ENCODE assay signal across 11 mouse cellular contexts in genomic region chr2:173027824-173028495, GRCm38 (mm10). TPM values are rescaled to one million over a fixed set of nuclear protein-coding genes. Genes with fewer than 3 reads are reported as not detected.
A peak's percentile ranks its signal among the peaks of the same experiment; 100 is the strongest.
DNase-seq lines count a peak whose midpoint lies in the region; ATAC-seq and TF ChIP-seq lines count a peak whose summit lies in the region.
"Had no signal": no experiment of that assay in that cellular context is flagged by ENCODE, and none has a peak within 500 bp of the region (broad histone marks: within the 10 kb centered on the region; RNA-seq: fewer than 3 reads in every experiment).

No protein-coding gene starts in this region.

- no peak for ATAC-seq in CD4-positive, CD25-positive, alpha-beta regulatory T cell, adult 4 months
- ATAC-seq in limb, embryonic 13.5 days (ENCODE audit: low FRiP score, low read depth): no peak

- no peak for TF ChIP-seq CTCF in brain, embryonic 14.5 days (IDR thresholded peaks at IDR 0.05; ENCODE audit: borderline replicate concordance, extremely low read depth, insufficient read depth, insufficient read length)

- H3K27me3 ChIP-seq in limb, embryonic 13.5 days: no peaks in the 10 kb centered on the region
- no peaks in the 10 kb centered on the region for H3K27me3 ChIP-seq in limb, embryonic 10.5 days (ENCODE audit: low read depth, poor library complexity, severe bottlenecking)
- no peaks in the 10 kb centered on the region for H3K27me3 ChIP-seq in myocyte (ENCODE audit: control insufficient read depth, insufficient read depth, insufficient read length)
- H3K27me3 ChIP-seq: midbrain, embryonic 12.5 days had no signal

- no peaks in the 10 kb centered on the region for H3K9me3 ChIP-seq in limb, embryonic 13.5 days
- H3K9me3 ChIP-seq in limb, embryonic 10.5 days (replicated peaks): no peaks in the 10 kb centered on the region
- H3K9me3 ChIP-seq: midbrain, embryonic 12.5 days had no signal

- peaks cover 24% of the 10 kb centered on the region for H3K79me2 ChIP-seq in myocyte (ENCODE audit: control insufficient read depth, insufficient read depth)

- intact Hi-C loops in left cerebral cortex, postnatal 25 days (cut with DNase I): loop anchor here (10.0 kb wide), 1 partner anchor 57 kb away; no protein-coding TSS in a partner anchor

- 69% methylated on average over 4 of the region's 4 CpGs for WGBS in limb, embryonic 13.5 days
- WGBS in limb, embryonic 10.5 days: 91% methylated on average over 4 of the region's 4 CpGs

- H3K36me3 ChIP-seq in limb, embryonic 13.5 days: peaks cover 80% of the 10 kb centered on the region
- peaks cover 99% of the 10 kb centered on the region for H3K36me3 ChIP-seq in limb, embryonic 10.5 days
- H3K36me3 ChIP-seq in myocyte (ENCODE audit: control insufficient read depth, insufficient read depth): no peaks in the 10 kb centered on the region

- H3K4me3 ChIP-seq in limb, embryonic 13.5 days: no peak overlapping the region
- no peak overlapping the region for H3K4me3 ChIP-seq in limb, embryonic 10.5 days
- H3K4me3 ChIP-seq in myocyte: no peak overlapping the region
- H3K4me3 ChIP-seq: midbrain, embryonic 12.5 days had no signal

- H3K4me1 ChIP-seq in limb, embryonic 13.5 days: peaks cover 47% of the 10 kb centered on the region
- H3K4me1 ChIP-seq in limb, embryonic 10.5 days: peaks cover 44% of the 10 kb centered on the region

- peak overlapping the region; percentile 39; the same call in 1 of the 2 replicates for H3K9ac ChIP-seq in limb, embryonic 13.5 days
- H3K9ac ChIP-seq: hindbrain, embryonic 14.5 days; midbrain, embryonic 12.5 days had no signal

- no peak overlapping the region for H3ac ChIP-seq in myocyte (ENCODE audit: control insufficient read depth, insufficient read length)

- H3K4me2 ChIP-seq in limb, embryonic 13.5 days (replicated peaks): peak overlapping the region; percentile 16; the same call in 1 of the 2 replicates
- peak overlapping the region; percentile 49 for H3K4me2 ChIP-seq in myocyte (ENCODE audit: low read depth)
- H3K4me2 ChIP-seq: hindbrain, embryonic 14.5 days; midbrain, embryonic 12.5 days had no signal

- no peak overlapping the region for H3K27ac ChIP-seq in limb, embryonic 13.5 days
- H3K27ac ChIP-seq in limb, embryonic 10.5 days: no peak overlapping the region
- H3K27ac ChIP-seq: hindbrain, embryonic 14.5 days; midbrain, embryonic 12.5 days had no signal

- DNase-seq in CD4-positive, CD25-positive, alpha-beta regulatory T cell, adult 2 months (ENCODE audit: low read depth, low spot score): peak; percentile 35
- no peak for DNase-seq in limb, embryonic 10.5 days (ENCODE audit: low spot score)
- peak; percentile 15 for DNase-seq in brain, embryonic 14.5 days (ENCODE audit: low read depth)
- no peak for DNase-seq in ovary, postnatal 36 days (ENCODE audit: low spot score)
- no peak for DNase-seq in left cerebral cortex, postnatal 25 days (ENCODE audit: low spot score in 2 of 2)

- no peak for TF ChIP-seq POLR2A in brain, embryonic 14.5 days (IDR thresholded peaks at IDR 0.05; ENCODE audit: borderline replicate concordance, extremely low read depth, insufficient read depth, insufficient read length, poor library complexity, severe bottlenecking)
- TF ChIP-seq POLR2A in myocyte (IDR thresholded peaks at IDR 0.05; ENCODE audit: insufficient read length, low read depth): no peak

TF ChIP-seq in myocyte, 11 proteins besides CTCF, POLR2A, EP300 and RAD21:
- no peak for TF ChIP-seq CEBPB (IDR thresholded peaks at IDR 0.05; ENCODE audit: insufficient read depth, poor library complexity, severe bottlenecking)
- TF ChIP-seq USF1 (IDR thresholded peaks at IDR 0.05; ENCODE audit: low read depth): no peak
- TF ChIP-seq REST (IDR thresholded peaks at IDR 0.05; ENCODE audit: insufficient read depth, insufficient read length): no peak
- no peak for TF ChIP-seq POLR2AphosphoS2 (IDR thresholded peaks at IDR 0.05; ENCODE audit: insufficient read length, low read depth)
- TF ChIP-seq MYOD1 (IDR thresholded peaks at IDR 0.05; ENCODE audit: control insufficient read depth in 1 of 3, insufficient read length in 2 of 3, low read depth in 2 of 3): peak; percentile 57 to 97 (median 63)
- peak; percentile 85 for TF ChIP-seq TCF3 (IDR thresholded peaks at IDR 0.05; ENCODE audit: insufficient read length, low read depth)
- peak in 2 of 3 experiments; percentile 82 to 96 for TF ChIP-seq MYOG (IDR thresholded peaks at IDR 0.05; ENCODE audit: control insufficient read depth in 1 of 3, insufficient read depth in 1 of 3, insufficient read length in 2 of 3, low read depth in 2 of 3)
- TF ChIP-seq TCF12 (IDR thresholded peaks at IDR 0.05; ENCODE audit: insufficient read depth, poor library complexity, severe bottlenecking): peak; percentile 84
TF ChIP-seq in myocyte: peak in this region for 4.

RNA-seq across cellular contexts. Expression of gene Rbm38, which starts 7.7 kb away (rescaled TPM):
- 100 to 1,000 TPM; 154 to 194 TPM for polyA plus RNA-seq in CD4-positive, CD25-positive, alpha-beta regulatory T cell, adult 4 months (2017; shearing (Covaris generic))
- 28.3 and 29.0 TPM in 2 replicates for polyA plus RNA-seq in limb, embryonic 13.5 days (2015; fragmentation: Nextera tagmentation; extraction: Ambion mirVana)
- 74.1 and 97.5 TPM in 2 replicates for polyA plus RNA-seq in limb, embryonic 10.5 days (2016; fragmentation: Nextera tagmentation; extraction: Ambion mirVana)
- polyA plus RNA-seq in brain, embryonic 14.5 days (2012; rRNA removed): 60.9 and 70.5 TPM in 2 replicates
- polyA plus RNA-seq in myocyte (2012; fragmentation: generic; extraction: Trizol): 124 TPM
- 1 to 10 TPM; 2.2 to 3.4 TPM for total RNA-seq in left cerebral cortex, postnatal 25 days (2021)

RNA-seq across cellular contexts. Expression of gene Rae1, which starts 28.0 kb away (rescaled TPM):
- polyA plus RNA-seq in CD4-positive, CD25-positive, alpha-beta regulatory T cell, adult 4 months (2017; shearing (Covaris generic)): 10 to 100 TPM; 44.2 to 44.5 TPM
- polyA plus RNA-seq in limb, embryonic 13.5 days (2015; fragmentation: Nextera tagmentation; extraction: Ambion mirVana): 148 and 155 TPM in 2 replicates
- 179 and 196 TPM in 2 replicates for polyA plus RNA-seq in limb, embryonic 10.5 days (2016; fragmentation: Nextera tagmentation; extraction: Ambion mirVana)
- polyA plus RNA-seq in brain, embryonic 14.5 days (2012; rRNA removed): 119 and 147 TPM in 2 replicates
- 68.4 TPM for polyA plus RNA-seq in myocyte (2012; fragmentation: generic; extraction: Trizol)
- total RNA-seq in left cerebral cortex, postnatal 25 days (2021): 10 to 100 TPM; 54.5 to 54.8 TPM

RNA-seq across cellular contexts. Expression of gene Spo11, which starts 50.5 kb away (rescaled TPM):
- 1 to 10 TPM; 3.3 to 3.8 TPM for polyA plus RNA-seq in CD4-positive, CD25-positive, alpha-beta regulatory T cell, adult 4 months (2017; shearing (Covaris generic))
- 1.4 and 1.5 TPM in 2 replicates for polyA plus RNA-seq in limb, embryonic 13.5 days (2015; fragmentation: Nextera tagmentation; extraction: Ambion mirVana)
- polyA plus RNA-seq in limb, embryonic 10.5 days (2016; fragmentation: Nextera tagmentation; extraction: Ambion mirVana): 0.36 and 0.79 TPM in 2 replicates
- polyA plus RNA-seq in brain, embryonic 14.5 days (2012; rRNA removed): 1.6 and 1.7 TPM in 2 replicates
- polyA plus RNA-seq in myocyte (2012; fragmentation: generic; extraction: Trizol): not detected
- under 1 TPM; 0.41 to 0.73 TPM for total RNA-seq in left cerebral cortex, postnatal 25 days (2021)
- polyA plus RNA-seq: C2C12 had no signal

Comparison
In these comparisons a context has a peak if more than half of its experiments do, and no peak if none do; other contexts are left out.
1. DNase-seq: peak in CD4-positive, CD25-positive, alpha-beta regulatory T cell, adult 2 months (single experiment) and brain, embryonic 14.5 days (single experiment); none in limb, embryonic 10.5 days (single experiment), ovary, postnatal 36 days (single experiment) and left cerebral cortex, postnatal 25 days (0 of 2).